Comparison of ENCODE assay signal across 8 mouse cellular contexts in genomic region chr9:116489787-116490186, GRCm38 (mm10).
A peak's percentile ranks its signal among the peaks of the same experiment; 100 is the strongest.
DNase-seq lines count a peak whose midpoint lies in the region; ATAC-seq and TF ChIP-seq lines count a peak whose summit lies in the region.

No protein-coding gene starts in this region.

- H3K27me3 ChIP-seq in heart, postnatal 0 days (ENCODE audit: control insufficient read depth, insufficient read depth, low read length) = no peaks in the 10 kb centered on the region
- no peaks in the 10 kb centered on the region for H3K27me3 ChIP-seq in MEL (ENCODE audit: control insufficient read depth in 1 of 2, insufficient read depth in 2 of 2, low read length in 2 of 2)
- H3K27me3 ChIP-seq in embryonic facial prominence, embryonic 13.5 days = no peaks in the 10 kb centered on the region
- H3K27me3 ChIP-seq in lung, postnatal 0 days (replicated peaks; ENCODE audit: insufficient read depth, low read length) = no peaks in the 10 kb centered on the region
- H3K27me3 ChIP-seq in forebrain, embryonic 12.5 days = no peaks in the 10 kb centered on the region

- DNase-seq in heart, postnatal 0 days (ENCODE audit: low spot score) = no peak
- no peak for DNase-seq in heart, adult 9 months (ENCODE audit: low spot score in 2 of 2)
- DNase-seq in 3134 (ENCODE audit: extremely low read depth, insufficient read length, low spot score) = peak; percentile 7
- peak; percentile 12 for DNase-seq in MEL (ENCODE audit: low read depth, low spot score)
- DNase-seq in lung, postnatal 0 days (ENCODE audit: low spot score) = no peak
- peak; percentile 72 for DNase-seq in thymus, postnatal 4 days

- H3K4me2 ChIP-seq in heart, postnatal 0 days (ENCODE audit: low read depth, low read length) = no peak overlapping the region
- no peak overlapping the region for H3K4me2 ChIP-seq in embryonic facial prominence, embryonic 13.5 days
- no peak overlapping the region for H3K4me2 ChIP-seq in lung, postnatal 0 days (replicated peaks; ENCODE audit: low read depth, low read length)
- no peak overlapping the region for H3K4me2 ChIP-seq in forebrain, embryonic 12.5 days

- H3K36me3 ChIP-seq in heart, postnatal 0 days (replicated peaks; ENCODE audit: control insufficient read depth, insufficient read depth, low read length) = no peaks in the 10 kb centered on the region
- H3K36me3 ChIP-seq in MEL (ENCODE audit: control insufficient read depth in 1 of 2, insufficient read depth in 2 of 2, low read length in 2 of 2) = no peaks in the 10 kb centered on the region
- no peaks in the 10 kb centered on the region for H3K36me3 ChIP-seq in embryonic facial prominence, embryonic 13.5 days
- no peaks in the 10 kb centered on the region for H3K36me3 ChIP-seq in lung, postnatal 0 days (ENCODE audit: insufficient read depth, low read length)
- no peaks in the 10 kb centered on the region for H3K36me3 ChIP-seq in forebrain, embryonic 12.5 days (replicated peaks)

- ATAC-seq in heart, postnatal 0 days (ENCODE audit: insufficient read depth, low read depth) = no peak
- no peak for ATAC-seq in embryonic facial prominence, embryonic 13.5 days (ENCODE audit: insufficient number of reproducible peaks, insufficient read depth, low FRiP score, low TSS enrichment, low read depth)
- ATAC-seq in lung, postnatal 0 days = no peak
- ATAC-seq in forebrain, embryonic 12.5 days (ENCODE audit: low FRiP score) = no peak

- 83% methylated on average over 4 of the region's 4 CpGs for WGBS in heart, postnatal 0 days
- 32% methylated on average over 4 of the region's 4 CpGs for WGBS in embryonic facial prominence, embryonic 13.5 days
- 66% methylated on average over 4 of the region's 4 CpGs for WGBS in lung, postnatal 0 days
- WGBS in forebrain, embryonic 12.5 days = 69% methylated on average over 4 of the region's 4 CpGs

- peak; percentile 31 for TF ChIP-seq RAD21 in MEL (IDR thresholded peaks at IDR 0.05; ENCODE audit: low read depth, low read length)

- no peaks in the 10 kb centered on the region for H3K79me2 ChIP-seq in MEL (ENCODE audit: control insufficient read depth, insufficient read depth, low read length, poor library complexity)

- TF ChIP-seq POLR2A in MEL (IDR thresholded peaks at IDR 0.05; ENCODE audit: control insufficient read depth in 1 of 2, insufficient read depth in 1 of 2, low read depth in 1 of 2, low read length in 2 of 2, poor library complexity in 1 of 2) = no peak

- peaks cover 13% of the 10 kb centered on the region for H3K9me3 ChIP-seq in heart, postnatal 0 days (replicated peaks; ENCODE audit: control insufficient read depth, low read length)
- H3K9me3 ChIP-seq in MEL (replicated peaks; ENCODE audit: insufficient read depth, low read length) = no peaks in the 10 kb centered on the region
- H3K9me3 ChIP-seq in embryonic facial prominence, embryonic 13.5 days = peaks cover 17% of the 10 kb centered on the region
- H3K9me3 ChIP-seq in lung, postnatal 0 days (ENCODE audit: low read length) = no peaks in the 10 kb centered on the region
- peaks cover 9% of the 10 kb centered on the region; the same call in 1 of the 2 replicates for H3K9me3 ChIP-seq in forebrain, embryonic 12.5 days

- TF ChIP-seq CTCF in heart, postnatal 0 days (IDR thresholded peaks at IDR 0.05; ENCODE audit: low read depth) = peak; percentile 43
- TF ChIP-seq CTCF in MEL (IDR thresholded peaks at IDR 0.05 in 2 of 3, conservative IDR thresholded peaks at IDR 0.05 in 1 of 3; ENCODE audit: control insufficient read depth in 1 of 3, insufficient read depth in 1 of 3, low read depth in 2 of 3, low read length in 3 of 3, poor library complexity in 1 of 3, severe bottlenecking in 1 of 3) = peak; percentile 33 to 38 (median 37); a peak in 5 of 6 replicates
- TF ChIP-seq CTCF in lung, postnatal 0 days (IDR thresholded peaks at IDR 0.05) = peak; percentile 63

- H3K4me1 ChIP-seq in heart, postnatal 0 days (ENCODE audit: control insufficient read depth, insufficient read depth) = no peaks in the 10 kb centered on the region
- no peaks in the 10 kb centered on the region for H3K4me1 ChIP-seq in MEL (ENCODE audit: control insufficient read depth in 1 of 2, insufficient read depth in 2 of 2, low read length in 2 of 2)
- peaks cover 11% of the 10 kb centered on the region for H3K4me1 ChIP-seq in embryonic facial prominence, embryonic 13.5 days
- no peaks in the 10 kb centered on the region for H3K4me1 ChIP-seq in lung, postnatal 0 days (ENCODE audit: insufficient read depth, low read depth, low read length)
- no peaks in the 10 kb centered on the region for H3K4me1 ChIP-seq in forebrain, embryonic 12.5 days

- no peak overlapping the region for H3K4me3 ChIP-seq in heart, postnatal 0 days (ENCODE audit: low read depth, low read length)
- H3K4me3 ChIP-seq in MEL (ENCODE audit: control insufficient read depth in 1 of 2, insufficient read depth in 1 of 2, low read depth in 2 of 2, low read length in 2 of 2) = no peak overlapping the region
- H3K4me3 ChIP-seq in embryonic facial prominence, embryonic 13.5 days = no peak overlapping the region
- H3K4me3 ChIP-seq in lung, postnatal 0 days (ENCODE audit: low read depth, low read length) = no peak overlapping the region
- no peak overlapping the region for H3K4me3 ChIP-seq in forebrain, embryonic 12.5 days (replicated peaks)

- no peak overlapping the region for H3K27ac ChIP-seq in heart, postnatal 0 days (ENCODE audit: low read depth)
- H3K27ac ChIP-seq in MEL (ENCODE audit: control insufficient read depth, low read depth, low read length) = no peak overlapping the region
- peak overlapping the region; percentile 44 for H3K27ac ChIP-seq in embryonic facial prominence, embryonic 13.5 days
- no peak overlapping the region for H3K27ac ChIP-seq in lung, postnatal 0 days (ENCODE audit: low read length)
- no peak overlapping the region for H3K27ac ChIP-seq in forebrain, embryonic 12.5 days

- no peak for TF ChIP-seq EP300 in heart, postnatal 0 days (IDR thresholded peaks at IDR 0.05; ENCODE audit: low read depth)
- no peak for TF ChIP-seq EP300 in MEL (IDR thresholded peaks at IDR 0.05; ENCODE audit: low read depth in 1 of 2, low read length in 2 of 2)
- no peak for TF ChIP-seq EP300 in lung, postnatal 0 days (IDR thresholded peaks at IDR 0.05)

- H3K9ac ChIP-seq in heart, postnatal 0 days (replicated peaks; ENCODE audit: low read depth, low read length) = no peak overlapping the region
- H3K9ac ChIP-seq in MEL (ENCODE audit: control insufficient read depth, low read depth, low read length, poor library complexity, severe bottlenecking) = no peak overlapping the region
- H3K9ac ChIP-seq in embryonic facial prominence, embryonic 13.5 days = no peak overlapping the region
- H3K9ac ChIP-seq in lung, postnatal 0 days (replicated peaks; ENCODE audit: low read depth) = no peak overlapping the region
- H3K9ac ChIP-seq in forebrain, embryonic 12.5 days = no peak overlapping the region

TF ChIP-seq in MEL, 35 proteins besides CTCF, POLR2A, EP300 and RAD21:
- TF ChIP-seq UBTF (IDR thresholded peaks at IDR 0.05; ENCODE audit: borderline replicate concordance, insufficient read depth, low read depth, low read length) (no peak), MAZ (IDR thresholded peaks at IDR 0.05; ENCODE audit: low read depth, low read length) (no peak), USF1 (IDR thresholded peaks at IDR 0.05; ENCODE audit: low read depth, low read length) (no peak), KAT2A (conservative IDR thresholded peaks at IDR 0.05; ENCODE audit: low read depth, low read length) (no peak), POLR2AphosphoS5 (IDR thresholded peaks at IDR 0.05; ENCODE audit: borderline replicate concordance, low read depth, low read length) (no peak), CHD1 (IDR thresholded peaks at IDR 0.05; ENCODE audit: low read depth, low read length) (no peak), MXI1 (IDR thresholded peaks at IDR 0.05; ENCODE audit: low read depth, low read length) (no peak), NRF1 (IDR thresholded peaks at IDR 0.05; ENCODE audit: insufficient read depth, low read depth, low read length, poor library complexity, severe bottlenecking) (no peak)

Comparison
In these comparisons a context has a peak if more than half of its experiments do, and no peak if none do; other contexts are left out.
1. DNase-seq: peak in 3134 (single experiment), MEL (single experiment) and thymus, postnatal 4 days (single experiment); none in heart, postnatal 0 days (single experiment), heart, adult 9 months (0 of 2) and lung, postnatal 0 days (single experiment).
2. Peak in every context shown above with its lines, with median percentiles within 50 percentile points of each other: CTCF ChIP-seq.